Mouse (Mus musculus): Measurements from ENCODE around the gene Ccdc181. TPM values are rescaled to one million over a fixed set of nuclear protein-coding genes. Genes with fewer than 3 reads are reported as not detected.
A peak's percentile ranks its signal among the peaks of the same experiment; 100 is the strongest.
"Not testable (repeated sequence)": the region's sequence is repeated elsewhere in the genome, so short reads cannot be mapped to it uniquely, and the experiment has no call there.

The Ccdc181 gene
- polyA plus RNA-seq (2015; fragmentation: Nextera tagmentation; extraction: Ambion mirVana) = 10.8 and 10.9 TPM in 2 replicates

DNA sequence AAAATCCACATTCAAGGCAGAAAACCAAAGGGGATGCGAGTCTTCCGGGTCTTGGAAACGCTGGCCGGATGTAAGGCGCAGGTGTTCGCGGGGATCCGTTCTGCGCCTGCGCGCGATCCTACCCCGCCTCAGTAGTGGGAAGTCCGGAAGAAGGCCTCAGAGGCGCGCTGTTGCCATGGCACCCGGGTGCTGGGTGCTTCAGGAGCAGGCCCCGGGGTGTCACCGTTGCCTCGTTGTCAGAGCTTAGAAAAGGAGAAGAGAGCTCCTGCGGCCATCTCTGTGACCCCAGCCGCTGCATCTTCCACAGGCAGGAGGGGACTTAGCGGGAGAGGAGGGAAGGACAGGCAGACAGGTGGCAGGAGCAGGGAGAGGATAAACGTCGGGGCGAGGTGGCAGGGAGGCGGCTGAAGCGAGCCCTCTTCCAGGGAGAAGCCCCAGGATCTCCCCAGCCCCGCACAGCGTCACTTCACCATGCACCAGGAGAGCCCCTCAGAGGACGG is at the start of gene Ccdc181:
Gene Ccdc181, plus strand, starts transcription at position 131 of the 500 bp plus-strand sequence.
- Histone ChIP-seq H3K27ac (ENCODE audit: low read length) (no peak within 1 kb of the TSS), H3K9ac (ENCODE audit: low read length) (peak within 1 kb of the TSS; percentile 68), H3K36me3 (ENCODE audit: control insufficient read depth, insufficient read depth) (no peaks in the 10 kb centered on the region), H3K4me2 (ENCODE audit: low read depth, low read length) (peak within 1 kb of the TSS; percentile 71), H3K4me1 (ENCODE audit: control insufficient read depth, insufficient read depth, low read length) (peaks cover 3% of the 10 kb centered on the region; the same call in 1 of the 2 replicates), H3K4me3 (ENCODE audit: low read length) (peak within 1 kb of the TSS; percentile 67), H3K9me3 (replicated peaks; ENCODE audit: control insufficient read depth, low read length) (no peaks in the 10 kb centered on the region), H3K27me3 (ENCODE audit: control insufficient read depth, insufficient read depth, low read length) (no peaks in the 10 kb centered on the region)
- peak; percentile 99 for ATAC-seq (replicated peaks; ENCODE audit: extremely low read depth, insufficient read depth, low FRiP score)
- WGBS = 1% methylated on average over 31 of the region's 31 CpGs

GRCm38 (mm10) chr1:164231937-164232570 is 43.3 kb upstream of the Ccdc181 start:
- H3K27ac ChIP-seq (ENCODE audit: low read length) = not testable (repeated sequence)

GRCm38 (mm10) chr1:164233447-164233846 is 41.9 kb upstream of the Ccdc181 start:
- WGBS = 59% methylated on average over 1 of the region's 1 CpGs
- H3K4me2 ChIP-seq (ENCODE audit: low read depth, low read length) = no peak overlapping the region
- H3K27me3 ChIP-seq (ENCODE audit: control insufficient read depth, insufficient read depth, low read length) = no peaks in the 10 kb centered on the region
- H3K27ac ChIP-seq (ENCODE audit: low read length) = no peak overlapping the region
- no peaks in the 10 kb centered on the region for H3K36me3 ChIP-seq (ENCODE audit: control insufficient read depth, insufficient read depth)
- ATAC-seq (replicated peaks; ENCODE audit: extremely low read depth, insufficient read depth, low FRiP score) = no peak
- no peak overlapping the region for H3K9ac ChIP-seq (ENCODE audit: low read length)
- no peaks in the 10 kb centered on the region for H3K9me3 ChIP-seq (replicated peaks; ENCODE audit: control insufficient read depth, low read length)
- no peak overlapping the region for H3K4me3 ChIP-seq (ENCODE audit: low read length)
- no peaks in the 10 kb centered on the region for H3K4me1 ChIP-seq (ENCODE audit: control insufficient read depth, insufficient read depth, low read length)

More at GRCm38 (mm10) chr1:164231937-164232570, 43.3 kb upstream of the Ccdc181 start:
- not testable (repeated sequence) for H3K9me3 ChIP-seq (replicated peaks; ENCODE audit: control insufficient read depth, low read length); ATAC-seq (replicated peaks; ENCODE audit: extremely low read depth, insufficient read depth, low FRiP score); H3K9ac ChIP-seq (ENCODE audit: low read length); H3K27me3 ChIP-seq (ENCODE audit: control insufficient read depth, insufficient read depth, low read length); H3K36me3 ChIP-seq (ENCODE audit: control insufficient read depth, insufficient read depth); H3K4me3 ChIP-seq (ENCODE audit: low read length); H3K4me2 ChIP-seq (ENCODE audit: low read depth, low read length); H3K4me1 ChIP-seq (ENCODE audit: control insufficient read depth, insufficient read depth, low read length)
- 77% methylated on average over 2 of the region's 4 CpGs for WGBS

GRCm38 (mm10) chr1:164235078-164235477 is 40.3 kb upstream of the Ccdc181 start:
- H3K27ac ChIP-seq (ENCODE audit: low read length) = no peak overlapping the region
- 57% methylated on average over 7 of the region's 7 CpGs for WGBS

DNA sequence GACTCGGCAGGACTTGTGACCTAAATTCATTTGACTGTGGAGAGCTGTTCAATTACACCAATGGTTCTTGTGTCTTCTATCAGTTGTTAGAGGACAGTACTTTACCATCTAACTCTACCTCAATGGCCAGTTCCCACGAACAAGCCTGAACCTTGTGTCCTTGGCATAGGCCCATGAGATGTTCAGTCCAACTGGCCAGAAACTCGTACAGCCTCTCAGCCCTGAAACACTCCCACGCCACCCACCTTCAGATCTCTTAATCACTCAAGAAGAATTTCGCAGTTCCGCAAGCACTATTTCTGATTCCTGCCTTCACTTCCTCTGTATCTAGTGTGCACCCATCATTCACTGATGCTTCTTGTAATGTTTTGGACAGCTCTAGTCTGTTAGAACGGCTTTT is 39.3 kb upstream of the Ccdc181 start:
- 45% methylated on average over 7 of the region's 7 CpGs for WGBS

More at GRCm38 (mm10) chr1:164235078-164235477, 40.3 kb upstream of the Ccdc181 start:
- ATAC-seq (replicated peaks; ENCODE audit: extremely low read depth, insufficient read depth, low FRiP score) = no peak
- H3K36me3 ChIP-seq (ENCODE audit: control insufficient read depth, insufficient read depth) = no peaks in the 10 kb centered on the region
- no peaks in the 10 kb centered on the region for H3K4me1 ChIP-seq (ENCODE audit: control insufficient read depth, insufficient read depth, low read length)
- no peak overlapping the region for H3K9ac ChIP-seq (ENCODE audit: low read length)
- H3K9me3 ChIP-seq (replicated peaks; ENCODE audit: control insufficient read depth, low read length) = 0 out of 2 replicates have a peak, but pooled peaks cover 2% of the 10 kb centered on the region
- H3K4me3 ChIP-seq (ENCODE audit: low read length) = no peak overlapping the region
- no peaks in the 10 kb centered on the region for H3K27me3 ChIP-seq (ENCODE audit: control insufficient read depth, insufficient read depth, low read length)
- no peak overlapping the region for H3K4me2 ChIP-seq (ENCODE audit: low read depth, low read length)

GRCm38 (mm10) chr1:164241494-164241893 is 33.9 kb upstream of the Ccdc181 start:
- Histone ChIP-seq H3K4me1 (ENCODE audit: control insufficient read depth, insufficient read depth, low read length) (no peaks in the 10 kb centered on the region), H3K9me3 (replicated peaks; ENCODE audit: control insufficient read depth, low read length) (0 out of 2 replicates have a peak, but pooled peaks cover 2% of the 10 kb centered on the region), H3K4me3 (ENCODE audit: low read length) (no peak overlapping the region), H3K4me2 (ENCODE audit: low read depth, low read length) (no peak overlapping the region), H3K27me3 (ENCODE audit: control insufficient read depth, insufficient read depth, low read length) (no peaks in the 10 kb centered on the region), H3K36me3 (ENCODE audit: control insufficient read depth, insufficient read depth) (no peaks in the 10 kb centered on the region), H3K9ac (ENCODE audit: low read length) (no peak overlapping the region), H3K27ac (ENCODE audit: low read length) (no peak overlapping the region)
- 74% methylated on average over 2 of the region's 2 CpGs for WGBS
- no peak for ATAC-seq (replicated peaks; ENCODE audit: extremely low read depth, insufficient read depth, low FRiP score)

More for the DNA sequence above, 39.3 kb upstream of the Ccdc181 start:
- Histone ChIP-seq H3K4me3 (ENCODE audit: low read length) (no peak overlapping the region), H3K27ac (ENCODE audit: low read length) (no peak overlapping the region), H3K9ac (ENCODE audit: low read length) (no peak overlapping the region), H3K9me3 (replicated peaks; ENCODE audit: control insufficient read depth, low read length) (0 out of 2 replicates have a peak, but pooled peaks cover 2% of the 10 kb centered on the region), H3K27me3 (ENCODE audit: control insufficient read depth, insufficient read depth, low read length) (no peaks in the 10 kb centered on the region), H3K4me2 (ENCODE audit: low read depth, low read length) (no peak overlapping the region), H3K36me3 (ENCODE audit: control insufficient read depth, insufficient read depth) (no peaks in the 10 kb centered on the region), H3K4me1 (ENCODE audit: control insufficient read depth, insufficient read depth, low read length) (no peaks in the 10 kb centered on the region)
- no peak for ATAC-seq (replicated peaks; ENCODE audit: extremely low read depth, insufficient read depth, low FRiP score)

GRCm38 (mm10) chr1:164242809-164243208 is 32.6 kb upstream of the Ccdc181 start:
- Histone ChIP-seq H3K4me2 (ENCODE audit: low read depth, low read length) (no peak overlapping the region), H3K36me3 (ENCODE audit: control insufficient read depth, insufficient read depth) (no peaks in the 10 kb centered on the region), H3K27ac (ENCODE audit: low read length) (no peak overlapping the region), H3K4me3 (ENCODE audit: low read length) (no peak overlapping the region), H3K9ac (ENCODE audit: low read length) (no peak overlapping the region), H3K27me3 (ENCODE audit: control insufficient read depth, insufficient read depth, low read length) (no peaks in the 10 kb centered on the region), H3K9me3 (replicated peaks; ENCODE audit: control insufficient read depth, low read length) (0 out of 2 replicates have a peak, but pooled peaks cover 2% of the 10 kb centered on the region), H3K4me1 (ENCODE audit: control insufficient read depth, insufficient read depth, low read length) (peaks cover 4% of the 10 kb centered on the region; the same call in 1 of the 2 replicates)
- ATAC-seq (replicated peaks; ENCODE audit: extremely low read depth, insufficient read depth, low FRiP score) = no peak
- 47% methylated on average over 8 of the region's 8 CpGs for WGBS

GRCm38 (mm10) chr1:164247442-164247841 is 27.9 kb upstream of the Ccdc181 start:
- Histone ChIP-seq H3K36me3 (ENCODE audit: control insufficient read depth, insufficient read depth) (no peaks in the 10 kb centered on the region), H3K9ac (ENCODE audit: low read length) (peak overlapping the region; percentile 75), H3K9me3 (replicated peaks; ENCODE audit: control insufficient read depth, low read length) (no peaks in the 10 kb centered on the region), H3K4me2 (ENCODE audit: low read depth, low read length) (peak overlapping the region; percentile 67), H3K27ac (ENCODE audit: low read length) (peak overlapping the region; percentile 97), H3K27me3 (ENCODE audit: control insufficient read depth, insufficient read depth, low read length) (no peaks in the 10 kb centered on the region), H3K4me1 (ENCODE audit: control insufficient read depth, insufficient read depth, low read length) (peaks cover 20% of the 10 kb centered on the region), H3K4me3 (ENCODE audit: low read length) (peak overlapping the region; percentile 92)
- no peak for ATAC-seq (replicated peaks; ENCODE audit: extremely low read depth, insufficient read depth, low FRiP score)
- 39% methylated on average over 8 of the region's 8 CpGs for WGBS

- Histone ChIP-seq H3K9me3 (replicated peaks; ENCODE audit: control insufficient read depth, low read length) (no peaks in the 10 kb centered on the region), H3K4me2 (ENCODE audit: low read depth, low read length) (peak overlapping the region; percentile 67), H3K4me1 (ENCODE audit: control insufficient read depth, insufficient read depth, low read length) (peaks cover 20% of the 10 kb centered on the region), H3K36me3 (ENCODE audit: control insufficient read depth, insufficient read depth) (no peaks in the 10 kb centered on the region), H3K27me3 (ENCODE audit: control insufficient read depth, insufficient read depth, low read length) (no peaks in the 10 kb centered on the region), H3K27ac (ENCODE audit: low read length) (peak overlapping the region; percentile 97), H3K9ac (ENCODE audit: low read length) (peak overlapping the region; percentile 75), H3K4me3 (ENCODE audit: low read length) (peak overlapping the region; percentile 92)
- ATAC-seq (replicated peaks; ENCODE audit: extremely low read depth, insufficient read depth, low FRiP score) = no peak
- 9% methylated on average over 10 of the region's 10 CpGs for WGBS
These were observed 27.4 kb upstream of the Ccdc181 start for GRCm38 (mm10) chr1:164247971-164248370.

All from heart, embryonic 16.5 days (tissue).